Mouse (Mus musculus) urinary bladder, postnatal 4 days (tissue): ENCODE results near the gene Atp6v1a.

Experiments
- DNase-seq, 2 experiments: peaks; one replicate each; pipeline ENCODE4 v3.0.0; 2021 to 2022; ENCODE audit warnings: low spot score in 2 of 2

Gene Atp6v1a

GRCm38 (mm10) chr16:44138377-44138978 lies 1.0 kb downstream of the Atp6v1a start:
- DNase-seq: no peak

GRCm38 (mm10) chr16:44136511-44137021 lies 2.9 kb downstream of the Atp6v1a start:
- no peak for DNase-seq

GRCm38 (mm10) chr16:44133187-44133586 lies 6.3 kb downstream of the Atp6v1a start:
- no peak for DNase-seq

- no peak for DNase-seq
Measured at GRCm38 (mm10) chr16:44132300-44132699, 7.2 kb downstream of the Atp6v1a start.

GRCm38 (mm10) chr16:44126437-44126836 lies 13.1 kb downstream of the Atp6v1a start:
- DNase-seq: no peak

- no peak for DNase-seq
Measured at GRCm38 (mm10) chr16:44125436-44125835, 14.1 kb downstream of the Atp6v1a start.

- no peak for DNase-seq
Measured at GRCm38 (mm10) chr16:44124713-44125112, 14.8 kb downstream of the Atp6v1a start.

- no peak for DNase-seq
Measured at GRCm38 (mm10) chr16:44123786-44124185, 15.7 kb downstream of the Atp6v1a start.

- no peak for DNase-seq
Measured at GRCm38 (mm10) chr16:44122982-44123725, 16.4 kb downstream of the Atp6v1a start.

- DNase-seq: no peak
Measured at GRCm38 (mm10) chr16:44122574-44122973, 16.9 kb downstream of the Atp6v1a start.

GRCm38 (mm10) chr16:44122122-44122521 lies 17.4 kb downstream of the Atp6v1a start:
- no peak for DNase-seq

GRCm38 (mm10) chr16:44119753-44120501 lies 19.6 kb downstream of the Atp6v1a start:
- no peak for DNase-seq

- no peak for DNase-seq
Measured at GRCm38 (mm10) chr16:44109002-44109401, 30.5 kb downstream of the Atp6v1a start.

- DNase-seq: no peak
Measured at GRCm38 (mm10) chr16:44105211-44105610, 34.3 kb downstream of the Atp6v1a start.

GRCm38 (mm10) chr16:44103806-44104766 lies 35.4 kb downstream of the Atp6v1a start:
- no peak for DNase-seq

GRCm38 (mm10) chr16:44102925-44103324 lies 36.6 kb downstream of the Atp6v1a start:
- DNase-seq: no peak

GRCm38 (mm10) chr16:44101181-44101710 lies 38.3 kb downstream of the Atp6v1a start:
- no peak for DNase-seq

- no peak for DNase-seq
Measured at GRCm38 (mm10) chr16:44099377-44099776, 40.1 kb downstream of the Atp6v1a start.

GRCm38 (mm10) chr16:44087650-44088049 lies 51.9 kb downstream of the Atp6v1a start:
- no peak for DNase-seq

- peak; percentile 65 to 70 for DNase-seq
Measured at GRCm38 (mm10) chr16:44063025-44063894, 76.2 kb downstream of the Atp6v1a start, which contains the start of gene Gramd1c. TSS of gene Gramd1c (minus strand) at chr16:44063345.
